Mouse (Mus musculus) neural tube, embryonic 14.5 days (tissue): Measurements from ENCODE around the gene Yars. TPM values are rescaled to one million over a fixed set of nuclear protein-coding genes. Genes with fewer than 3 reads are reported as not detected.

ENCODE experiments used
- ATAC-seq: fragments of 200-750 bp; cut with Nextera tagmentation; 2 replicates; pipeline ENCODE4 v1.8.0; 2017; ENCODE audit warnings: low read depth, mild to moderate bottlenecking, moderate TSS enrichment, moderate library complexity
- H3K27ac ChIP-seq: fragments of 300-500 bp; sonication (generic); 2 replicates; pipeline ENCODE4 v1.5.1; 2014; ENCODE audit warnings: low read depth, mild to moderate bottlenecking, control low read depth, low read length, moderate library complexity, mixed read lengths
- H3K27me3 ChIP-seq: fragments of 300-500 bp; sonication (generic); 2 replicates; pipeline ENCODE4 v1.6.1; 2014; ENCODE audit warnings: low read length; ENCODE audit not compliant: control insufficient read depth, insufficient read depth
- H3K36me3 ChIP-seq: fragments of 300-500 bp; sonication (generic); 2 replicates; pipeline ENCODE4 v1.6.1; 2014; ENCODE audit warnings: low read length, mixed read lengths; ENCODE audit not compliant: control insufficient read depth, insufficient read depth
- H3K4me1 ChIP-seq: fragments of 300-500 bp; sonication (generic); 2 replicates; pipeline ENCODE4 v1.6.1; 2014; ENCODE audit warnings: low read length; ENCODE audit not compliant: control insufficient read depth, insufficient read depth
- H3K4me2 ChIP-seq: fragments of 300-500 bp; sonication (generic); 2 replicates; pipeline ENCODE4 v1.6.1; 2014; ENCODE audit warnings: mild to moderate bottlenecking, low read depth, low read length, control low read depth
- H3K4me3 ChIP-seq: fragments of 300-500 bp; sonication (generic); 2 replicates; pipeline ENCODE4 v1.5.1; 2014; ENCODE audit warnings: low read depth, low read length, control low read depth, mixed read lengths
- H3K9ac ChIP-seq: fragments of 300-500 bp; sonication (generic); replicated peaks from 2 replicates; pipeline ENCODE4 v1.6.1; 2014; ENCODE audit warnings: low read depth, mild to moderate bottlenecking, control low read depth, low read length, mixed read lengths
- H3K9me3 ChIP-seq: fragments of 300-500 bp; sonication (generic); 2 replicates; pipeline ENCODE4 v1.6.1; 2016; ENCODE audit warnings: low read length; ENCODE audit not compliant: control insufficient read depth
- WGBS: fragments of 180-500 bp; shearing (Covaris S2); extraction: QIAGEN DNeasy Blood & Tissue Kit; methylation state at CpG from one replicate; pipeline ENCODE4 v1.1.7; 2014; 5-methylcytosine and 5-hydroxymethylcytosine counted together
- polyA plus RNA-seq: library from polyadenylated mRNA; unstranded; fragments of >200 nt; fragmentation: Nextera tagmentation; extraction: Ambion mirVana; gene quantifications from 2 replicates; pipeline ENCODE4 v1.2.1, GENCODE M21; 2014

Yars gene
- polyA plus RNA-seq, 1 experiment from 2014 or later, result 134 TPM

GRCm38 (mm10) chr4:129250759-129251481, 61.4 kb downstream of the Yars start:
- H3K27me3 ChIP-seq, result peaks cover 5% of the 10 kb centered on the region
- H3K9ac ChIP-seq, result no peak overlapping the region

DNA sequence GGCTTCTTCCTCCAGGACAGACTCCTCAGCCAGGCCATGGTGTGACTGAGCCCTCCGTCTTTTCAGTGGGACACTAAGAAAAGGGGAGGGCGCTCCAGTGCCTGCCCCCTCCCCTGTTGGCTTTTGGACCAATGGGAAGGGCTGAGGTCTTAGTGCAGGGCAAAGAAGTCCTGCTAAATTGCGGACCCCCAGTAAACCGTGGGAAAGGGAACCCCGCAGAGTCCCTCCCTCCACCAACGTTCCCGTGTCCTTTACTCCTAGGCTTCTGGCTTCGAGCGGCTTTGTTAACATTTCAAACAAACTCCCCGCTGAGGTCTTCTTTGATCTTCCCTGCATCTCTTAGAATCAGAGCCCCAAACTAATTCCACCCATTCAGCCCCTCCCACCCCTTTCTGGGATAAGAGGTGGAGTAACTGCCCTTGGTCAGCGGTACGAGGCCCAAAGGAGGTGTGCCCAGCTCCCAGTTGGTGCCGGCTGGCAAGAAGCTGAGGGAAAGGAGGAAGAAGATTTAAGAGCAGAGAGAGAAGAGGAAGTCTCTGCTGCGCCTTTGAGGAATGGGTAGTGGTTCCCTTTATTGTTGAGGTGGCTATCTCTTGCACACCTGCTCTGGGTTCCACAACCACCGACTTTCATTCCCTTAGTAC, 62.0 kb downstream of the Yars start:
- under 1% methylated on average over 15 of the region's 15 CpGs for WGBS
- Histone ChIP-seq H3K4me2 (peak overlapping the region; percentile 11; the same call in 1 of the 2 replicates), H3K4me3 (no peak overlapping the region), H3K27me3 (peaks cover 5% of the 10 kb centered on the region), H3K9ac (no peak overlapping the region), H3K36me3 (no peaks in the 10 kb centered on the region), H3K9me3 (no peaks in the 10 kb centered on the region), H3K4me1 (peaks cover 18% of the 10 kb centered on the region; the same call in 1 of the 2 replicates), H3K27ac (no peak overlapping the region)
- ATAC-seq, result peak; percentile 21; the same call in 1 of the 2 replicates

More at GRCm38 (mm10) chr4:129250759-129251481, 61.4 kb downstream of the Yars start:
- no peak overlapping the region for H3K27ac ChIP-seq
- H3K36me3 ChIP-seq, result no peaks in the 10 kb centered on the region
- H3K9me3 ChIP-seq, result no peaks in the 10 kb centered on the region
- ATAC-seq, result no peak
- 16% methylated on average over 15 of the region's 15 CpGs for WGBS
- peaks cover 16% of the 10 kb centered on the region; the same call in 1 of the 2 replicates for H3K4me1 ChIP-seq
- peak overlapping the region; percentile 11; the same call in 1 of the 2 replicates for H3K4me2 ChIP-seq
- no peak overlapping the region for H3K4me3 ChIP-seq

- 81% methylated on average over 2 of the region's 2 CpGs for WGBS
Observed at GRCm38 (mm10) chr4:129252492-129252891, 62.9 kb downstream of the Yars start.

GRCm38 (mm10) chr4:129254571-129254970, 65.0 kb downstream of the Yars start:
- Histone ChIP-seq H3K36me3 (no peaks in the 10 kb centered on the region), H3K27ac (no peak overlapping the region), H3K4me2 (no peak overlapping the region), H3K9me3 (no peaks in the 10 kb centered on the region), H3K27me3 (no peaks in the 10 kb centered on the region; the same call in 1 of the 2 replicates), H3K4me1 (peaks cover 15% of the 10 kb centered on the region; the same call in 1 of the 2 replicates), H3K4me3 (no peak overlapping the region), H3K9ac (no peak overlapping the region)
- no peak for ATAC-seq
- WGBS, result 95% methylated on average over 3 of the region's 3 CpGs

More at GRCm38 (mm10) chr4:129252492-129252891, 62.9 kb downstream of the Yars start:
- H3K4me3 ChIP-seq, result no peak overlapping the region
- no peaks in the 10 kb centered on the region for H3K9me3 ChIP-seq
- no peak for ATAC-seq
- H3K27ac ChIP-seq, result no peak overlapping the region
- no peak overlapping the region for H3K4me2 ChIP-seq
- H3K36me3 ChIP-seq, result no peaks in the 10 kb centered on the region
- H3K4me1 ChIP-seq, result peaks cover 19% of the 10 kb centered on the region; the same call in 1 of the 2 replicates
- no peak overlapping the region for H3K9ac ChIP-seq
- H3K27me3 ChIP-seq, result peaks cover 3% of the 10 kb centered on the region

DNA sequence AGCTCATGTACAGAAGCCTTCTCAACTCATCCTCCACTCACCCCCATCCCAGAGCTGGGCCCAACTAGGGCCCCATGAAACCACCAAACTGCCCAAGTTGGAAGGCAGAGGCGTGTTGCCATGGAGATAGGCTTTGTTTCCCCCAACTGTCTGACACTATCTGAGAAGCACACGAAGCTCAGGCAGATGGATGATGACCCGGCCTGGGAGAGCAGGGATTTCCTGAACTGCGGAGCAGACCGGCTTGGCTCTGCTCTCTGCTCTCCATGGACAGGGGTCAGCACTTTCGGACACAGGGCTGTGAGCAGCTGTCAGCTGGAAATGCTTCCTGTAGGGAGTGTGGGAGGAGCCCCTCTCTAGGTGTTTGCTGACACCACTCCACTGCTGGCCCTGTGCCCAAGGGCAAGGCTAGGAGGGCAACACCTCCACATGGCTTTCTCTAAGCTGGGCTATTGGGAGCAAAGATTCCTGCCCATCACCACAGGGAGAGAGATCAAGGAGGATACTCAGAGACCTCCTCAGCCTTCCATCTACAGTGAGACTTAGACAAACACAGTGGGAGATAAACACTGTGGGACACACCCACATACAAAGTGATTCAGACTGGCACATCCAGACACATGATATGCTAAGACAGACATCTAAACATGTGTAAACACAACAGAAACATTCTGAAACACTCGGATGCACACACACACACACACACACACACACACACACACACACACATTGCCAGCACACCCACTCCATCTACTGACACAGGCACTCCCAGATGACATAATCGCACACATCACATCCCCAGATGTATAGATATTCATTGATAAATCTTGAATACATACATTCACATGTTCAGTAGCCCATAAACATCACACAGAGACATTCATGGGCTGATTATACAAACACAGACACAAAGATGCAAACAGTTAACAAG, 67.2 kb downstream of the Yars start:
- 32% methylated on average over 8 of the region's 8 CpGs for WGBS
- H3K4me1 ChIP-seq, result peaks cover 4% of the 10 kb centered on the region; the same call in 1 of the 2 replicates
- H3K27me3 ChIP-seq, result no peaks in the 10 kb centered on the region
- H3K27ac ChIP-seq, result no peak overlapping the region
- no peaks in the 10 kb centered on the region for H3K36me3 ChIP-seq
- no peak overlapping the region for H3K4me2 ChIP-seq
- ATAC-seq, result no peak
- no peak overlapping the region; the same call in 1 of the 2 replicates for H3K9ac ChIP-seq
- no peak overlapping the region for H3K4me3 ChIP-seq
- H3K9me3 ChIP-seq, result no peaks in the 10 kb centered on the region

- H3K4me1 ChIP-seq, result 0 out of 2 replicates have a peak, but pooled peaks cover 3% of the 10 kb centered on the region
- no peak for ATAC-seq
- H3K9ac ChIP-seq, result no peak overlapping the region
- H3K27me3 ChIP-seq, result no peaks in the 10 kb centered on the region
- H3K4me2 ChIP-seq, result no peak overlapping the region
- no peak overlapping the region for H3K4me3 ChIP-seq
- H3K9me3 ChIP-seq, result no peaks in the 10 kb centered on the region
- WGBS, result 73% methylated on average over 4 of the region's 4 CpGs
- no peaks in the 10 kb centered on the region for H3K36me3 ChIP-seq
- no peak overlapping the region for H3K27ac ChIP-seq
Observed at GRCm38 (mm10) chr4:129259101-129259500, 69.5 kb downstream of the Yars start.

GRCm38 (mm10) chr4:129260678-129261077, 71.1 kb downstream of the Yars start:
- Histone ChIP-seq H3K4me2 (no peak overlapping the region), H3K27ac (peak overlapping the region; percentile 29; the same call in 1 of the 2 replicates), H3K36me3 (no peaks in the 10 kb centered on the region), H3K27me3 (no peaks in the 10 kb centered on the region), H3K9ac (no peak overlapping the region), H3K9me3 (no peaks in the 10 kb centered on the region), H3K4me1 (0 out of 2 replicates have a peak, but pooled peaks cover 3% of the 10 kb centered on the region), H3K4me3 (no peak overlapping the region)
- WGBS, result 18% methylated on average over 6 of the region's 6 CpGs
- ATAC-seq, result no peak

- no peak within 1 kb of the TSS for H3K9ac ChIP-seq
- no peak for ATAC-seq
- H3K36me3 ChIP-seq, result no peaks in the 10 kb centered on the region
- H3K4me3 ChIP-seq, result no peak within 1 kb of the TSS
- H3K4me1 ChIP-seq, result 0 out of 2 replicates have a peak, but pooled peaks cover 3% of the 10 kb centered on the region
- H3K27ac ChIP-seq, result peak within 1 kb of the TSS; percentile 29; the same call in 1 of the 2 replicates
- no peaks in the 10 kb centered on the region for H3K27me3 ChIP-seq
- H3K4me2 ChIP-seq, result no peak within 1 kb of the TSS
- WGBS, result 24% methylated on average over 2 of the region's 4 CpGs
- H3K9me3 ChIP-seq, result no peaks in the 10 kb centered on the region
Observed at GRCm38 (mm10) chr4:129261196-129261595, 71.6 kb downstream of the Yars start, which contains the start of gene C77080. Gene C77080, minus strand, starts transcription at chr4:129261404.
